9 mouse cellular contexts compared by ENCODE assay signal in genomic region chr7:130935421-130935792, GRCm38 (mm10). TPM values are rescaled to one million over a fixed set of nuclear protein-coding genes. Genes with fewer than 3 reads are reported as not detected.
DNase-seq lines count a peak whose midpoint lies in the region; ATAC-seq and TF ChIP-seq lines count a peak whose summit lies in the region.
"Had no signal": no experiment of that assay in that cellular context is flagged by ENCODE, and none has a peak within 500 bp of the region (broad histone marks: within the 10 kb centered on the region; RNA-seq: fewer than 3 reads in every experiment).

No protein-coding gene starts in this region.

- H3K79me2 ChIP-seq in liver, adult 2 months (ENCODE audit: control insufficient read depth, insufficient read depth, low read length), result no peaks in the 10 kb centered on the region

- H3K9me3 ChIP-seq in forebrain, embryonic 15.5 days, result no peaks in the 10 kb centered on the region
- H3K9me3 ChIP-seq in liver, embryonic 12.5 days (replicated peaks), result no peaks in the 10 kb centered on the region

- H3K9ac ChIP-seq in liver, adult 2 months (ENCODE audit: low read depth, low read length), result 0 out of 2 replicates have a peak overlapping the region, but pooled peaks have one; percentile 24
- 0 out of 2 replicates have a peak overlapping the region, but pooled peaks have one; percentile 38 for H3K9ac ChIP-seq in forebrain, embryonic 15.5 days (replicated peaks)
- H3K9ac ChIP-seq in liver, embryonic 12.5 days, result no peak overlapping the region

- no peaks in the 10 kb centered on the region for H3K36me3 ChIP-seq in liver, adult 2 months (ENCODE audit: control insufficient read depth, insufficient read depth, low read length)
- no peaks in the 10 kb centered on the region for H3K36me3 ChIP-seq in forebrain, embryonic 15.5 days
- H3K36me3 ChIP-seq in liver, embryonic 12.5 days, result no peaks in the 10 kb centered on the region

- H3K27me3 ChIP-seq in liver, adult 2 months (ENCODE audit: control insufficient read depth, insufficient read depth, low read length), result peaks cover 9% of the 10 kb centered on the region
- H3K27me3 ChIP-seq in forebrain, embryonic 15.5 days, result peaks cover 61% of the 10 kb centered on the region
- H3K27me3 ChIP-seq in liver, embryonic 12.5 days (replicated peaks), result peaks cover 73% of the 10 kb centered on the region

- TF ChIP-seq POLR2A in liver, adult 2 months (IDR thresholded peaks at IDR 0.05; ENCODE audit: extremely low read depth, insufficient read depth, low read length), result no peak
- no peak for TF ChIP-seq POLR2A in olfactory bulb, adult 2 months (IDR thresholded peaks at IDR 0.05; ENCODE audit: insufficient read depth, low read depth, low read length)

- TF ChIP-seq CTCF in liver, adult 2 months (IDR thresholded peaks at IDR 0.05; ENCODE audit: low read depth, low read length), result no peak
- TF ChIP-seq CTCF in olfactory bulb, adult 2 months (IDR thresholded peaks at IDR 0.05; ENCODE audit: insufficient read depth, low read depth, low read length), result no peak

- H3K27ac ChIP-seq in liver, adult 2 months (replicated peaks; ENCODE audit: insufficient read depth, low read depth, low read length), result no peak overlapping the region
- no peak overlapping the region for H3K27ac ChIP-seq in forebrain, embryonic 15.5 days (replicated peaks)
- H3K27ac ChIP-seq in liver, embryonic 12.5 days, result no peak overlapping the region
- H3K27ac ChIP-seq in olfactory bulb, adult 2 months (ENCODE audit: insufficient read depth, low read depth, low read length), result no peak overlapping the region

- 8% methylated on average over 16 of the region's 16 CpGs for WGBS in liver, adult 2 months
- 14% methylated on average over 16 of the region's 16 CpGs for WGBS in forebrain, embryonic 15.5 days
- 13% methylated on average over 16 of the region's 16 CpGs for WGBS in liver, embryonic 12.5 days (ENCODE audit: insufficient replicate concordance)
- WGBS in olfactory bulb, adult 2 months, result 8% methylated on average over 16 of the region's 16 CpGs

- peak overlapping the region; percentile 79 for H3K4me2 ChIP-seq in forebrain, embryonic 15.5 days (replicated peaks)
- H3K4me2 ChIP-seq in liver, embryonic 12.5 days, result peak overlapping the region; percentile 64

- ATAC-seq in forebrain, embryonic 15.5 days (replicated peaks), result no peak
- ATAC-seq in liver, embryonic 12.5 days, result no peak

- peak overlapping the region; percentile 61 for H3K4me3 ChIP-seq in liver, adult 2 months (ENCODE audit: insufficient read depth, low read depth, low read length)
- peak overlapping the region; percentile 55 for H3K4me3 ChIP-seq in forebrain, embryonic 15.5 days
- peak overlapping the region; percentile 39 for H3K4me3 ChIP-seq in liver, embryonic 12.5 days
- H3K4me3 ChIP-seq in olfactory bulb, adult 2 months (ENCODE audit: insufficient read depth, low read depth, low read length), result peak overlapping the region; percentile 68; the same call in 1 of the 2 replicates

- no peak for DNase-seq in liver, adult 2 months (ENCODE audit: extremely low read depth, low read depth, low spot score)
- no peak for DNase-seq in liver
- DNase-seq in right cerebral cortex, postnatal 4 days, result no peak
- no peak for DNase-seq in urinary bladder, adult 18-20 months (ENCODE audit: low spot score in 2 of 2)
- no peak for DNase-seq in frontal cortex, postnatal 25 days (ENCODE audit: low spot score in 2 of 2)

- peaks cover 5% of the 10 kb centered on the region; the same call in 1 of the 2 replicates for H3K4me1 ChIP-seq in liver, adult 2 months (ENCODE audit: control insufficient read depth, insufficient read depth, low read length)
- peaks cover 20% of the 10 kb centered on the region for H3K4me1 ChIP-seq in forebrain, embryonic 15.5 days
- peaks cover 9% of the 10 kb centered on the region; the same call in 1 of the 2 replicates for H3K4me1 ChIP-seq in liver, embryonic 12.5 days
- peaks cover 16% of the 10 kb centered on the region for H3K4me1 ChIP-seq in olfactory bulb, adult 2 months (ENCODE audit: control insufficient read depth, insufficient read depth, low read length)

RNA-seq across cellular contexts. Expression of gene Htra1, which starts 0.5 kb away (rescaled TPM):
- 3.2 and 3.6 TPM in 2 replicates for total RNA-seq in liver, adult 2 months (2014; rRNA removed)
- polyA plus RNA-seq in liver, adult 2 months (2012; rRNA removed), result 2.6 and 3.1 TPM in 2 replicates
- 23.6 and 23.8 TPM in 2 replicates for polyA plus RNA-seq in forebrain, embryonic 15.5 days (2015; fragmentation: Nextera tagmentation; extraction: Ambion mirVana)
- 0.75 and 2.1 TPM in 2 replicates for polyA plus RNA-seq in liver, embryonic 12.5 days (2016; fragmentation: Nextera tagmentation; extraction: Ambion mirVana)
- polyA plus RNA-seq in olfactory bulb, adult 2 months (2012; ENCODE audit: insufficient read depth, insufficient read length, low replicate concordance, missing spikeins), result not detected in 2 replicates
- total RNA-seq: hematopoietic stem cell, adult 5-6 weeks had no signal
